Mouse (Mus musculus) heart, postnatal 0 days (tissue): ENCODE measurements around the gene Prpf40b.
A peak's percentile ranks its signal among the peaks of the same experiment; 100 is the strongest.

ENCODE experiments used
- CTCF ChIP-seq: IDR thresholded peaks from 2 replicates; pipeline ENCODE4 v1.5.1; 2016; ENCODE audit warnings: antibody characterized with exemption, control low read depth, low read depth
- EP300 ChIP-seq: IDR thresholded peaks from 2 replicates; pipeline ENCODE4 v1.6.1; 2016; ENCODE audit warnings: antibody characterized with exemption, low read depth

DNA sequence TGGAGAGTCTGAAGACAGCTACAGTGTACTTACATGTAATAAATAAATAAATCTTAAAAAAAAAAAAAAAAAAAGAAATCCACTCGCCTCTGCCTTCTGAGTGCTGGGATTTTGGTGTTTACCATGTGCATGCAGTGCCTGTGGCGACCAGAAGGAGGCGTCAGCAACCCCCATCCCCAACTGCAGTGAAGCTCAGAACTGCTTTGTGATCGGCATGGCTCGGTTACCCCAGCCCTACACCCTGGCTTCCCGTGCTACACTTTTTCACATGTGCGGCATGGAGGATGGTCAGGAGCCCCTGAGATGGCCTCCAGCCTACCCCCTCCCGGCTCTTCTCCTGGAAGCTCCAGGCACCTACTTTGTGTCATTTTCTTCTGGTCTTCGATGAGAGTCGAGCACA lies 11.4 kb upstream of the Prpf40b start:
- peak; percentile 12; the same call in 1 of the 2 replicates for TF ChIP-seq CTCF
- TF ChIP-seq EP300 = no peak
